Mouse (Mus musculus): ENCODE results near the gene Fpr2.

DNA sequence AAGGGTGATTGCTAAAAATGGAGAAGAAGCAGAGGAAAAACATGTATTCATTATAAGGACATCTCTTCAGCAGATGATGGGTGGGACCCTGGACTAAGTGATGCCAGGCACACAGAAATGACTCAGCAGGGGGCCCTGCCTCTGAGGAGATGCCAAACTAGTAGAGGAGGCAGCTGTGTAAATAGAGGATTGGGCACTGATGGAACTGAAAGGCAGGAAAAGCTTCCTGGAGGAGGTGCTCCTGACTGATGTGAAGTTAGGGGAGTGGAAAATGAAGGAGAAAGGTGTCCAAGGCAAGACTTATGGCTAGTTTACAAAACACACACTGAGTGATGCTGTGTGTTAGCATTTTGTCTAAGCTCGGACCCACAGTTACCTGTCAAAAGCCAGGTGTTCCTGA lies 30.2 kb upstream of the Fpr2 start:
- TF ChIP-seq GATA1 (IDR thresholded peaks at IDR 0.05; ENCODE audit: low read length) (no peak), TAL1 (IDR thresholded peaks at IDR 0.05; ENCODE audit: low read length) (no peak)
